Mouse (Mus musculus): ENCODE data around the gene Mlec.
A peak's percentile ranks its signal among the peaks of the same experiment; 100 is the strongest.
"Not testable (repeated sequence)": the region's sequence is repeated elsewhere in the genome, so short reads cannot be mapped to it uniquely, and the experiment has no call there.

Gene Mlec

GRCm38 (mm10) chr5:115179596-115179995 lies 21.6 kb upstream of the Mlec start:
- DNase-seq (ENCODE audit: low spot score): no peak

GRCm38 (mm10) chr5:115177866-115178265 lies 19.9 kb upstream of the Mlec start:
- no peak for DNase-seq (ENCODE audit: low spot score)

DNA sequence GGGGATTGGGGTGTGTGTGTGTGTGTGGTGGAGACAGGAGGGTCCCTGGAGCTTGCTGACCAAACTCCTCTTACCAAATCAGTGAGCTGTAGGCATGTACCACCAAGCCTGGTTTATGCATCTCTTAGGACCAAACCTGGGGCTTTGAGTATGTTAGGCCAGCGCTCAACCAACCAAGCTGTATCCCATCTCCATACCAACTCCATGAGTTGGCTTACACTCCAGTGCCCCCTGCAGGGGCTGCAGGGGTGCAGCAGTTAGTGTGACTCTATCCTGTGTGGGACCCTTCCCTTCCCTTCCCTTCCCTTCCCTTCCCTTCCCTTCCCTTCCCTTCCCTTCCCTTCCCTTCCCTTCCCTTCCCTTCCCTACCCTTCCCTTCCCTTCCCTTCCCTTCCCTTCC lies 16.6 kb upstream of the Mlec start:
- no peak for DNase-seq (ENCODE audit: low spot score)

- DNase-seq (ENCODE audit: low spot score): no peak
These were observed 12.2 kb upstream of the Mlec start for GRCm38 (mm10) chr5:115170150-115170549.

- DNase-seq (ENCODE audit: low spot score): no peak
These were observed 10.8 kb upstream of the Mlec start for GRCm38 (mm10) chr5:115168641-115169415.

GRCm38 (mm10) chr5:115167396-115167795 lies 9.4 kb upstream of the Mlec start:
- DNase-seq (ENCODE audit: low spot score): no peak

DNA sequence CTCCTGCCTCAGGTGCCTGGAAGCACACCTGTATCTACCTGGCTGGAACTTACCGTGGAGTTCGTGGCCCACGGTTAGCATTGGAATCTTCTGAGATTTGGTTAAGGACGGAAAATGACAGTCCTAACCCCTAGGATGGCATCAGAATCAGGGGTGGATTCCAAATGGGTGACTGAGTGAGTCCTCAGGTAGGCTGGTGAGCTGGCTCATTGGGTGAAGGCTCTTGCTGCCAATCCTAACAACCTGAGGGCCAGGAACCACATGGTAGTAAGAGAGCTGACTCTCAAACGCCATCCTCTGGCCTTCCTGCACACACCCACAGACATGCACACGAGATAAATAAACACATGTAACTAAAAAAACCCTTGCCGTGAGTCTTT lies 8.8 kb upstream of the Mlec start:
- DNase-seq (ENCODE audit: low spot score): no peak

GRCm38 (mm10) chr5:115165895-115166814 lies 8.2 kb upstream of the Mlec start:
- no peak for DNase-seq (ENCODE audit: low spot score)

DNA sequence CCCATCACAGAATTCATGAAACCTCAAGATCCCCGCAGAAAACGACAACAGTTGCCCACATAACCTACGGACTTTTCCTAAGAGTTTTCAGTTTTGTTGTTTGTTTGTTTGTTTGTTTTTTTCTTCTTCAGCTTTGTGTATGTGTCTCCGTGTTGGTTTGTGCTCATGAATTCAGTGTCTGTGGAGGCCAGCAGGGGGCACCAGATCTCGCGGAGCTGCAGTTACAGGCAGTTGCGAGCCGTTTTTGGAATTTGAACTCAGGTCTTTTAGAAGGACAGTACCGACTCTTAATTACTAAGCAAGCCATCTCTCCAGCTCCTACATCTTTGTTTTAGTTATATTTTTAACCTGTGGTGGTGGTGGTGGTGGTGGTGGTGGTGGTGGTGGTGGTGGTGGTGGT lies 7.4 kb upstream of the Mlec start:
- DNase-seq (ENCODE audit: low spot score): no peak

DNA sequence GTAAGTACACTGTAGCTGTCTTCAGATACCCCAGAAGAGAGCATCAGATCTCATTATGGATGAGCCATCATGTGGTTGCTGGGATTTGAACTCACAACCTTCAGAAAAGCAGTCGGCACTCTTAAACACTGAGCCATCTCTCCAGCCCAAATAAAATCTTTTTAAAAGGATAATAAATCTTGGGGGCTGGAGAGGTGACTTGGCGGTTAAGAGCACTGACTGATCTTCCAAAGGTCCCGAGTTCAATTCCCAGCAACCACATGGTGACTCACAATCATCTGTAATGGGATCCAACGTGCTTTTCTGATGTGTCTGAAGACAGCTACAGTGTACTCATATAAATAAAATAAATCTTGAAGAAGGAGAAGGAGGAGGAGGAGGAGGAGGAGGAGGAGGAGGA lies 6.5 kb upstream of the Mlec start:
- not testable (repeated sequence) for DNase-seq (ENCODE audit: low spot score)

- DNase-seq (ENCODE audit: low spot score): peak; percentile 65
These were observed 5.6 kb upstream of the Mlec start for GRCm38 (mm10) chr5:115163563-115163962.

DNA sequence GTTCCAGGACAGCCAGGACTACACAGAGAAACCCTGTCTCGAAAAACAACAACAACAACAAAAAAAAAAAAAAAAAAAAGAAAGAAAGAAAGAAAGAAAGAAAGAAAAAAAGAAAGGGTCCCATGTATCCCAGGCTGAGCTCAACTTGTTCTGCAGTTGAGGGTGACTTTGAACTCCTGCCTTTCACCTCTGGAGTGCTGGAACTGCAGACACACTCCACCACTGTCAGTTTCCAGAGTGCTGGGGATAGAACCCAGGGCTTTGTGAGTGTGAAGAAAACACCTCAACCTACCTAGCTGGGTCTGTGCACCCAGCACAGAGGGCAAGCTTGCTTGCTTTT lies 3.9 kb upstream of the Mlec start:
- not testable (repeated sequence) for DNase-seq (ENCODE audit: low spot score)

DNA sequence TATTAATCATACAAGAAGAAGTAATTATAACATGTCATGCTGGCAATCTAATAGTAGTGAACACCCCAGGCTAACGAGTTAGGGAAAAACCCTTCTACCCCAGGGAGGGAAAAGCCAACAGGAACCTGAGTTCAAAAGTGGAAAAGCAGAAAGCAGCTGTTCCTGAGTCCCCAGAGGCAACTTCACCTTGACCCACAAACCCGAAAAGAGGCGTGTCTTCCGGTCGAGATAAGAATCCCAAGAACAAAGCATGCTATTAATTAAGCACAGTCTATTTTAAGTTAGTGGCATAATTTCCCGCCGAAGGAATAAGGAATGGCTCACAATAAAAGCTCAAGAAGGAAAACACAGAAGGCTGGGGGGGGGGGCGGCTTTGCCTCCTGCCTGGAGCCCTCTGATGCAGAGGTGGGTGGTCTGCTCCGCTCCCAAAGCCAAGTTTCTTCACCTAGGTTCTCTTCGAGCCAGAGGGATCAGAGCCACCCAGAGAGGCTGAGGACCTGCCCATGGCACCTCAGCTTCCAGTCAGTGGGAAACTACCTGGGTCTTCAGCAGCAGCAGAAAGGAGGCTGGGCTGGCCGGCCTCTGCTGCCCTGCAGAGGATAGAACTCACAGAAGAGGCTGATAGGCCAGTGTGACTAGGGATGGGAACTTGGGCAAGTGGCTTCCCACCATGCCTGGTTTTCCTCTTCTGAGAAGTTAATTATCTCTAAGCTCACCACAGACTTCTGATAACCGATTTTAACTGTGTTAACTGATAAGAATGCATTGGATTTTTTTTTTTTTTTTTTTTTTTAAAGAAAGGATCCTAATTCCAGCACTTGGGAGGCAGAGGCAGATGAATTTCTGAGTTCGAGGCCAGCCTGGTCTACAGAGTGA lies 3.3 kb upstream of the Mlec start:
- DNase-seq (ENCODE audit: low spot score): no peak

DNA sequence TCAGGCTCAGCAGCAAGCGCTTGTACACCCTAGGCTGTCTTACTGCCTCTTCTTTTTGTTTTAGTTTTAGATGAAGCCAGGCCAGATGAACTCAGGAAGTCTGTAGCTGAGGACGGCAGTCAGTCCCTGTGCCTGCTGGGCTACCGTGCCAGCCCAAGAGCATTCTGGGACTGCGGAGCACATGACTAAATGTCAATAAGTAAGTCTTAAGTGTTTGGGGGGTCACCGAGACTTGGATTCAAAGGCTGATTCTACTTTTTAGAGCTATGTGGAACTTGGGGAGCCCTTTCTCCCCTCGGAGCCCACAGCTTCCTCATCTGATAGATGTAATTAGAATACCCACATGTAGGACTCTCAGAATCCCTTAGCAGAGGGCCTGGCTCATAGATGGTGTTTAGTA lies 2.7 kb upstream of the Mlec start:
- DNase-seq (ENCODE audit: low spot score): no peak

DNA sequence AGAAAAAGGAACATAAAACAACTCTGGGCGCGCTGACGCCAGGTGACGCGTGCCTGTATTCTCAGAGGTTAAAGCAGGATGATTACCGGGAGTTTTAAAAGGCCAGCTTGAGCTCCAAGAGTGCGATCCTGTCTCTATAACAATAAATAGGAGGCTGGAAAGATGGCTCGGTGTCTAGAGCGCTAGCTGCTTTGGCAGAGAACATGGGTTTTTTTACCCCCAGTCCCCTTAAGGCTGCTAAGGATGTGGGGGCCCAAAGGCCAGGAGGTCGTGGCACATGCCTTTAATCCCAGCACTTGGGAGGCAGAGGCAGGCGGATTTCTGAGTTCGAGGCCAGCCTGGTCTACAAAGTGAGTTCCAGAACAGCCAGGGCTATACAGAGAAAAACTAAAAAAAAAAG lies 1.2 kb upstream of the Mlec start:
- no peak for DNase-seq (ENCODE audit: low spot score)

DNA sequence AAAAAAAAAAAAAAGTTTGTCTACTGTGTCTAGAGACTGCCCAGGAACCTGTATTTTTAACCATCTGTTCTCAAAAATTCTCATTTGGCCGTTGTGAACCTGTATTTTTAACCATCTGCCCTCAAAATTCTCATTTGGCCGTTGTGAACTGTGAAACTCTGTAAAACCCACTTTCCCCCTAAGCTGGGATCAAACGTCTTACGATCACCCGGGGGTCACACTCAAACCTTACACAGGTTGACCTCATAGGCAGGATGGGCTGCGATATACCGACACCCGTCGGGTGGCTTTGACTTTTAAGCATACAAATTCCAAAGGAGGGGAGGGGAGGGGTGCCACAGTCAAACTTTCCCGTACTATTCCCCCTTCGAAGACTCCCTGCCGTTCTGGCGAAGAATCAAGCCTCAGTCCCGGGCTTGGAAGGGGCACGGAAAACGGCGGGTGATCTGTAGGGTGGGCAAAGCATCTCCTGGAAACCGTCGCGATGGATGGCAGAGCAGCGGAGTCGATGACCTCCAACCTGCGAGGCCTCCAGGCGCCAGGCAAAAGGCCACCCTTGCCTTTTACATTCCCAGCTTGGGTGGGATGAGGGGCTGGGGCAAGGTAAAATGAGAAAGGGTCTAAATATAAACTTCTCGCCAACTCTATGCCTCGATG lies 918 bp downstream of the Mlec start:
- no peak for DNase-seq (ENCODE audit: low spot score)

- DNase-seq (ENCODE audit: low spot score): no peak
These were observed 1.6 kb downstream of the Mlec start for GRCm38 (mm10) chr5:115156401-115156800.

- DNase-seq (ENCODE audit: low spot score): no peak
These were observed 2.1 kb downstream of the Mlec start for GRCm38 (mm10) chr5:115155831-115156230.

DNA sequence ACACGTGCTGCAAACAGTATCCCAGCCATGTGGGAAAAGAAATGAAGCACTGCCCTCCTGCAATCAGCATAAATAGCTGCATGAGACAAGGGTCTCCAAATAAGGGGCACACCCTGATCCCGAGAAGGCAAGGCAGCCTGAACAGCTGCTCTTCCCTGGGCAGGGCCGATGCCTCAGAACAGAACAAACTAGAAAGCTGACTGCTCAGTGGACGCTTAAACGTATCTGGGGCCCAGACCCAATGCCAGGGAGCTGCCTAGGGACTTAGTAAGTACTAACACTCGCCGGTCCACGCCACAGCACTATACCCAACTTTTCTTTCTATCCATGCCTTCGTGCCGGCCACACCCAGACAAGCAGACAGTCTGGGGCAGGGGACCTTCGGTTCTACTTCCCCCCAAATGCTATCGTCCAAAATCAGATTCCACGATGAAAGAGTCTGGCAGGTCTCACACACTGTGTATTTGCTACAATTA lies 2.8 kb downstream of the Mlec start:
- DNase-seq (ENCODE audit: low spot score): no peak

GRCm38 (mm10) chr5:115152132-115152956 lies 5.6 kb downstream of the Mlec start:
- no peak for DNase-seq (ENCODE audit: low spot score)

- no peak for DNase-seq (ENCODE audit: low spot score)
These were observed 6.5 kb downstream of the Mlec start for GRCm38 (mm10) chr5:115151457-115151856.
